Mouse (Mus musculus): ENCODE data around the gene Snn.

The Snn gene

GRCm38 (mm10) chr16:11046437-11046836 is 14.3 kb upstream of the Snn start:
- in situ Hi-C loops (cut with MboI, MseI): no loop called here

GRCm38 (mm10) chr16:11047130-11047529 is 13.6 kb upstream of the Snn start:
- in situ Hi-C loops (cut with MboI, MseI): no loop called here

GRCm38 (mm10) chr16:11050226-11050625 is 10.5 kb upstream of the Snn start:
- in situ Hi-C loops (cut with MboI, MseI): no loop called here

GRCm38 (mm10) chr16:11051134-11051533 is 9.6 kb upstream of the Snn start:
- in situ Hi-C loops (cut with MboI, MseI): no loop called here

- in situ Hi-C loops (cut with MboI, MseI): no loop called here
Observed at GRCm38 (mm10) chr16:11054409-11054808, 6.3 kb upstream of the Snn start.

DNA sequence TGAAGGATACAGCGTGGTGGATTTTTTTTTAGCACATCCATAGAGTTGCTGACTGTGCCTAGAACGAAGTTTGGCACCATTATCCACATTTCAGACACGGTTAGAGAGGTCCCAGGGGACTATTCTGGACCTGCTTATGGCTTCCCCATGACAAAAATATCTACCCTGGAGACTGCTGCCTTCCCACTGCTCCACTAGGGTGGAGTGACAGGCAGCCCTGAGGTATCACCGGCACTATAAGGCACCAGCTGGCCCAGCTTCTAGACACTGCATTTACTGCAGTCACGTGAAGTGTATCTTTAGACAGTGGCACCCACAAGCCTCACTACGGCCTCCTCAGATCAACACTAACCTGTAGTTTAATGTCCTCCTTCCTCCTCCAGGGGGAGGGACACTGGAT is 5.9 kb upstream of the Snn start:
- in situ Hi-C loops (cut with MboI, MseI): no loop called here

DNA sequence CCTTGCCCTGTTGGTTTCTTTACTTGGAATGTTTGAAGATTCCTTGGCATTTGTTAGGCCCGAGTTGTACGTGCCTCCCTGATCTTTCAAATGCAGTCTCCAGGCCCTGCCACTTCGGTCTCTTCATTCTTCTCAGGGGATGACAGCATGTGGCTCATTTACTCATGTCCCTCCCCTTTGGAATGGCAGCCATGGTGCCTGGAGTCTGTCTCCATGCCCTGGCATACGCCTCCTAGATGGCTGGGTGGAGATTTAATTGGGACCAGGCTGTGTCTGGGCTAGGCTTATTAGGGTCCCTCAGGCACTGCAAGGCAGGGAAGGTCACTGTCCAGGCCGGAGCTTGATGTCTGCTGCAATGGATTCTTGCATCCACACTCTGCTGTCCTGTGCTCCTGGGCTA is 4.8 kb upstream of the Snn start:
- in situ Hi-C loops (cut with MboI, MseI): no loop called here

GRCm38 (mm10) chr16:11062794-11063721 is 2.3 kb downstream of the Snn start:
- in situ Hi-C loops (cut with MboI, MseI): no loop called here

DNA sequence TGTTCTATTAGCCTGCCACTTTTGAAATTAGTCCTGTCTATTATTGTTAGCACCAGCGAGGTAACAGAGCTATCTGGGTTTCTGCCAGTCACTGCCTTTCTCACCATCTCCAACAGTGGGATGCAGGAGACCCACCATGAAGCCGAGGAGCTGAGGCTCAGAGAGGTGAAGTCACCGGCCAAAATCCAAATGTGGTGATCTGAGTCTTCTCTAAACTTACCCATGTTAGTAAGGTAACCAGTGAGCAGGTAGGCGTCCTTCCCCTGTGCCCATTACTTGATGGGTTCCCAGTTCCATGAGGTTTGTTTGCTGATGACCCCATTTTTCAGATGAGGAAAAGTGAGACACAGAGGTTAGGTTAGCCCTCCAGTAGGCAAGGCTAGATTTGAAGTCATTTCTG is 3.6 kb downstream of the Snn start:
- in situ Hi-C loops (cut with MboI, MseI): no loop called here

DNA sequence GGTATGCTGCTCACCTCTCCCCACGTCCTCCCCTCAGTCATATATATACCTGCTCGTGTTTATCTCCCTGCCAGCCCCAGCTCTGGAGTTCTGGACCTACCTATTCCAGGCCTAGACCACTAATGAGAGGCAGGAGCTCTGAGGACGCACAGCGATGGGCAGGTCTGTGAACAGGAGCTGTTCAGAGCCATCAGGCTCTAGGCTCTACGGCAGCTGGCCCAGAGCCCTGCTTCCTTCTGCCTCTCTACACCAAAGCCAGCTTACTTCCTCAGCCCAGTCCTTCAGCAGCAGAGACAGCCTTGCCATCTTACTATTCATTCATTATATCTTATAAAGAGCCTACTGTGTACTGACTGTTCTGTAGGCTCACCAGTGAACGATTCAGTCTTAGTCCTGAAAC is 4.0 kb downstream of the Snn start:
- in situ Hi-C loops (cut with MboI, MseI): no loop called here

DNA sequence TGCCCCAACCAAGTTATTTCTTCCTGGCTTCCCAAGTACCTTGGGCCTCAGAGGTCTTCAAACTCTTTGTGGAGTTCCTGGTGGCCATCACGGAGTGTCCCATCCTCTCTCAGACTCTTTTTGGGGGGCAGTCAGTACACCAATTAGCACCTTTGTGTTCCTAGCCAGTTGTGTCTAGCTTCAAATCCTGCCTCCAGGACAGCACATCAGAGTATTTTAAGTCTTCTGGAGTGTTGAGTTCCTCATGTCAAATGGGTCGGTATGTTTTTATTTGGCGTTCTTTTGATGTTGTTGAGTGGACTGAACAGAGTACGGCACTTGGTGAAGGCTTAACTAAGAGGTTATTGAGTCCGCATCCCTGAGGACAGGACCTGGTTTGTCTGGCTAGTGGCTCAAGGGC is 4.7 kb downstream of the Snn start:
- in situ Hi-C loops (cut with MboI, MseI): no loop called here

DNA sequence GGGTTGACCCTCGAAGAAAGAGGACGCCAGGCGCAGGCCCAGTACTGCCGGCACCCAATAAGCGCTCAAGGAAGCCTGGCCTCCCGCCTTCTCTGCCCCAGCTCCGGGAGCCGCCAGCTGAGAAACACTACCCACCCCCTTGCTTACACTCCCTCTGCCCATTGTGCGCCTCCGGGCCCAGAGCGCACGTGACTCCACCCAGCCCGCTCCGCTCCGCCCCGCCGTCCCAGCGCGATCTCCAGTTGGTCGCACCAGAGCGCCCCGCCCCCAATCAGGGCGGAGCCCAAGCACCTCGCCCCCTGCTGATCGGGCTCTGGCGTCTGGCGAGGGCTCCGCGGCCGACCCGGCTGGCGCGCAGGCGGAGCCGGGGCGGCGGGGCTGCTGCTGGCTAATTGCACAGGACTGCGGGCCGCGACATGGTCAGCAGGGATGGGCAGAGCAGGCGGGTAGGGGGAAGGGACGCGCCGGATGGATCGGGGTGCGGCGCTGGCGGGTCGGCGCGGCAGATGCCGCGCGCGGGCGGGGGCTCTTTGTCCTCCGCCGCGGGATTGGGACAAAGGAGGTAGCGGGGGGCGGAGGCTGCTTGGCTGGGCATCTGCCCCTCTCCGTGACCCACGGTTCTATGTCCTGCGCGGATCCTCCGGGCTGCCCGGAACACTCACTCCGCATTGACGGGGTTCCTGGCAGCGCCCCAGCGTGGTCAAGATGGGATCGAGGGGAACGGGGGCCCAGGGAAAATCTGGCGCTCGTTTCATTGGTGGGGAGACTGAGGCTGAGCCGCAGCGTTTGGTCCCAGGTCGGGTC is 5.5 kb downstream of the Snn start, which contains the start of gene Litaf:
Litaf (minus strand) TSS at position 129 of the 804 bp plus-strand sequence.
- in situ Hi-C loops (cut with MboI, MseI): no loop called here

GRCm38 (mm10) chr16:11066833-11067191 is 6.1 kb downstream of the Snn start:
- in situ Hi-C loops (cut with MboI, MseI): no loop called here

- in situ Hi-C loops (cut with MboI, MseI): no loop called here
Observed at GRCm38 (mm10) chr16:11068666-11069065, 7.9 kb downstream of the Snn start.

GRCm38 (mm10) chr16:11069271-11069670 is 8.5 kb downstream of the Snn start:
- in situ Hi-C loops (cut with MboI, MseI): no loop called here

DNA sequence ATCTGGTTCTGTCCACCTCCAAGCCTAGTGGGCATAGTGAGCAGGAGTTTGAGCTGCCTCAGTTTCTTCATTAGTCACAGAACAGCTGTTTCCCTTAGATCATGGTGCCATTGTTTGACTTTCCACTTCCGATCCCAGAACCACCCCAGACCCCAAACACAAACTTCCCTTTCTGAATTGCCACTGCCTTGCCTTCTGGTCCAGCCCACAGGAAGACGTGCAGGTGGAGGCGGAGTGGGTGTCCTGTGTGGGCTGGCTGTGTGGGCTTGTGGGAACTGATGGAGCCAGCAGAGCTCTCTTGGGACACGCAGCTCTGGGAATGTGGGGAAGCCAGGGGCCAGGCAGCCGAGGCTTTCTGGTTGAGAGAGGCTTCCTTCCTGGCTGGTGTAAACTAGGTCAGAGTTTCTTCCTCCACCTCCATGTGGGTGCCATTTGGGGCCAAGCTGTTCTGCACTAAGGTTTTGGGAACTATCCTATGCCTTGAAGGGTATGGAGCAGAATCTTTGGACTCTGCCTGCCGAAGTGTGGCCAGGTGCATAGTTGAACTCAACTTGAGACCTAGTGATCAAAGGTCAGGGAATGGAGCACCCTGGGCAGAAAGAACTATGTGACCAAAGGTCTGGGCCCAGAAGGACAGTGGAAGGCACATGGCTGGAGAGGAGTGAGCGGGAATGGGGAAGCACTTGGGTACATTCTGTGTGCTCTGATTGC is 9.1 kb downstream of the Snn start:
- in situ Hi-C loops (cut with MboI, MseI): no loop called here

DNA sequence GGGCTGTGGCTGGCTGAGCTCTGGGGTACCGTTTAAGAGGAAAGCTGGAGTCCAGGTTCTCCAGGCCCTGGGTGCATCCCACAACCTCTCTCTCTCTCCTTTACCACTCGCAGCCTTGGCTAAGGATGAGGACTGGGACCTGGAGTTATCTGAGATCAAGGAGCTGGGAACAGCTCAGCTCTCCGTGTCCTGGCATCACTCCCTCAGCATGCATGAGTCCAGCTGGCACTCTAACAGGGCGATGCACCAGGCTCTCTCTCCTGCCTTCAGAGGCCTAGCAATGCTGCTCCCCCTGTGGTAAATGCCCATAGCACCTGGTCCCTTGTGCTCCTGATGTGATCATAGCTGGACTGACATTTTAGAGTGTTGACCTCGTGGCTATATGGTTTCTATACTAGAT is 10.4 kb downstream of the Snn start:
- in situ Hi-C loops (cut with MboI, MseI): no loop called here

DNA sequence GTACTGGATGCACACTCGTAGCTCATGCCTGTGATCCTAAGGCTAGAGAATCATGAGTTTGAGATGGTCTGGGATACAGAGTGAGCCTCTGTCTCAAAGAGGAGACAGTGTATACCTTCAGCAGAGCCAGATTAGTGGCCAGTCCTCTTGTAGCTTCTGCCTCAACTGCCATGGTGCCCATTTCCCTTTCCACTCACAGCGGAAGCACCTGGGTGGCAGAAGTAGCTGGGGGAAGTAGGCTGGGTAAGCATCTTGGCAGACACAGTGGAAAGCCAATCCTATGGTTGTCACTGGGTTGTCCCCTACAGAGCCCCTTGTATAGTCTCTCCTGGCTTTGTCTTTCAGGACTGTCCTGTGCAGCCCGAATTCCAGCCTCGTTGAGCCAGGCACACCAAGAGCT is 11.1 kb downstream of the Snn start:
- in situ Hi-C loops (cut with MboI, MseI): no loop called here

- in situ Hi-C loops (cut with MboI, MseI): no loop called here
Observed at GRCm38 (mm10) chr16:11072454-11072853, 11.7 kb downstream of the Snn start.

- in situ Hi-C loops (cut with MboI, MseI): no loop called here
Observed at GRCm38 (mm10) chr16:11073060-11073459, 12.3 kb downstream of the Snn start.

DNA sequence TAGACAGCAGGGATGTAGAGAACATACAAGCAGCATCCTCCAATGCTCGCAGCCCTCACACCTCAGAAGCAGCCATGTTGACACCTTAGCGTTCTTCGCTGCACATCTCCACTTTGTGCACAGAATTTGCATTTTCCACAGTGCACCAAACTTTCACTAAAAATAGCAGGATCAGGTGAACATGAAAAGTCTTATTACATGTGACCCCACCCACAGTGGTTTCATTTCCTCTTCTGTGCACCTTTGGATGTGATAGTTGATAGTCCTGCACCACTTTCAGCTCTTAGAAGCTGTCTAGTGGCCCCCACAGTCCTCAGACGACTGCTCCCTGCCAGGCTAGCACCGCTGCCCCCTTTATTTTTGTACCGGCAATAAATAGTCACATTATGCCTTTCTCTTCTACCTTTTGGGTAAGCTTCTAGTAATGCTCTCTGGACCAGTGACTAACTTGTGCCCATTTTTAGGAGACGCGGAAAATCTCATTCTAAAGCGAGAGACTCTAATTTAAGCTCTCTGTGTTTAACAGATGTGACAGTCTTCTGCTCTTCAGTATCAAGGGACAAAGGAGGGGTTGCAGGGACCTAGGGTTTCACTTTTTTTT is 17.0 kb downstream of the Snn start:
- in situ Hi-C loops (cut with MboI, MseI): no loop called here
